Mouse (Mus musculus) limb, embryonic 14.5 days (tissue): ENCODE measurements around the gene Efcab9. TPM values are rescaled to one million over a fixed set of nuclear protein-coding genes. Genes with fewer than 3 reads are reported as not detected.
A peak's percentile ranks its signal among the peaks of the same experiment; 100 is the strongest.

ENCODE experiments used
- ATAC-seq: fragments of 200-750 bp; cut with Nextera tagmentation; 2 replicates; pipeline ENCODE4 v1.8.0; 2017; ENCODE audit warnings: low read depth, moderate number of reproducible peaks, moderate TSS enrichment; ENCODE audit not compliant: low FRiP score
- DNase-seq: peaks from one replicate; pipeline ENCODE4 v3.0.0-alpha.2; 2015; ENCODE audit warnings: low spot score
- H3K27ac ChIP-seq: fragments of 300-500 bp; sonication (generic); replicated peaks from 2 replicates; pipeline ENCODE4 v1.5.1; 2014; ENCODE audit warnings: low read depth, mild to moderate bottlenecking, low read length, moderate library complexity, mixed read lengths
- H3K27me3 ChIP-seq: fragments of 300-500 bp; sonication (generic); 2 replicates; pipeline ENCODE4 v1.6.1; 2014; ENCODE audit warnings: low read length, mixed read lengths; ENCODE audit not compliant: control insufficient read depth, insufficient read depth
- H3K36me3 ChIP-seq: fragments of 300-500 bp; sonication (generic); 2 replicates; pipeline ENCODE4 v1.6.1; 2014; ENCODE audit warnings: mild to moderate bottlenecking, low read length, moderate library complexity, mixed read lengths; ENCODE audit not compliant: control insufficient read depth, insufficient read depth
- H3K4me1 ChIP-seq: fragments of 300-500 bp; sonication (generic); 2 replicates; pipeline ENCODE4 v1.6.1; 2014; ENCODE audit warnings: antibody characterized with exemption, low read length, mixed read lengths; ENCODE audit not compliant: control insufficient read depth, insufficient read depth
- H3K4me2 ChIP-seq: fragments of 300-500 bp; sonication (generic); replicated peaks from 2 replicates; pipeline ENCODE4 v1.6.1; 2014; ENCODE audit warnings: low read depth, mild to moderate bottlenecking, low read length, moderate library complexity; ENCODE audit not compliant: severe bottlenecking
- H3K4me3 ChIP-seq: fragments of 300-500 bp; sonication (generic); replicated peaks from 2 replicates; pipeline ENCODE4 v1.5.1; 2014; ENCODE audit warnings: low read length
- H3K9ac ChIP-seq: fragments of 300-500 bp; sonication (generic); 2 replicates; pipeline ENCODE4 v1.6.1; 2014; ENCODE audit warnings: mild to moderate bottlenecking, low read depth, low read length, moderate library complexity; ENCODE audit not compliant: severe bottlenecking
- H3K9me3 ChIP-seq: fragments of 300-500 bp; sonication (generic); 2 replicates; pipeline ENCODE4 v1.6.1; 2016; ENCODE audit warnings: low read length; ENCODE audit not compliant: control insufficient read depth
- POLR2A ChIP-seq: fragments of 200-500 bp; IDR thresholded peaks from 2 replicates; pipeline ENCODE4 v1.8.0; 2012; ENCODE audit warnings: inconsistent platforms, mild to moderate bottlenecking, moderate library complexity, borderline replicate concordance; ENCODE audit not compliant: insufficient read depth, insufficient read length; ENCODE audit errors: extremely low read depth
- WGBS: fragments of 180-500 bp; shearing (Covaris S2); extraction: QIAGEN DNeasy Blood & Tissue Kit; methylation state at CpG from one replicate; pipeline ENCODE4 v1.1.7; 2014; 5-methylcytosine and 5-hydroxymethylcytosine counted together
- polyA plus RNA-seq, 2 experiments: library from polyadenylated mRNA; depleted of rRNA in 1 of 2; stranded (reverse) in 1 of 2; unstranded in 1 of 2; fragments of >200 nt; fragmentation: Nextera tagmentation in 1 of 2; extraction: Ambion mirVana in 1 of 2; gene quantifications; 2 replicates each; pipeline versions ENCODE4 v1.2.1 to v1.2.3; 2012 to 2014

Efcab9 gene
- polyA plus RNA-seq, 2 experiments = 0.11 TPM; not detected in 1

GRCm38 (mm10) chr11:32560015-32560770 lies 28.3 kb upstream of the Efcab9 start:
- no peak for DNase-seq
- no peaks in the 10 kb centered on the region for H3K36me3 ChIP-seq
- no peak overlapping the region for H3K27ac ChIP-seq
- H3K27me3 ChIP-seq = no peaks in the 10 kb centered on the region
- ATAC-seq = no peak
- WGBS = 85% methylated on average over 12 of the region's 12 CpGs
- no peak overlapping the region for H3K9ac ChIP-seq
- TF ChIP-seq POLR2A = no peak
- no peak overlapping the region for H3K4me3 ChIP-seq
- no peaks in the 10 kb centered on the region for H3K9me3 ChIP-seq
- no peak overlapping the region for H3K4me2 ChIP-seq
- peaks cover 18% of the 10 kb centered on the region for H3K4me1 ChIP-seq

- Histone ChIP-seq H3K9me3 (no peaks in the 10 kb centered on the region), H3K4me1 (peaks cover 13% of the 10 kb centered on the region), H3K4me2 (no peak overlapping the region), H3K27ac (no peak overlapping the region), H3K36me3 (no peaks in the 10 kb centered on the region), H3K4me3 (no peak overlapping the region), H3K9ac (no peak overlapping the region), H3K27me3 (no peaks in the 10 kb centered on the region)
- DNase-seq (peak; percentile 23), ATAC-seq (peak; percentile 55; the same call in 1 of the 2 replicates)
- no peak for TF ChIP-seq POLR2A
- 17% methylated on average over 8 of the region's 8 CpGs for WGBS
Measured at GRCm38 (mm10) chr11:32558677-32559076, 26.8 kb upstream of the Efcab9 start.

- H3K9me3 ChIP-seq = no peaks in the 10 kb centered on the region
- TF ChIP-seq POLR2A = no peak
- no peaks in the 10 kb centered on the region for H3K27me3 ChIP-seq
- 89% methylated on average over 4 of the region's 4 CpGs for WGBS
- H3K9ac ChIP-seq = no peak overlapping the region
- ATAC-seq (no peak), DNase-seq (no peak)
- H3K4me2 ChIP-seq = no peak overlapping the region
- H3K36me3 ChIP-seq = no peaks in the 10 kb centered on the region
- H3K4me1 ChIP-seq = peaks cover 15% of the 10 kb centered on the region
- H3K27ac ChIP-seq = no peak overlapping the region
- no peak overlapping the region for H3K4me3 ChIP-seq
Measured at GRCm38 (mm10) chr11:32558026-32558425, 26.1 kb upstream of the Efcab9 start.

GRCm38 (mm10) chr11:32556333-32556990 lies 24.6 kb upstream of the Efcab9 start:
- no peak for TF ChIP-seq POLR2A
- peaks cover 28% of the 10 kb centered on the region for H3K4me1 ChIP-seq
- no peaks in the 10 kb centered on the region for H3K36me3 ChIP-seq
- H3K9ac ChIP-seq = no peak overlapping the region
- no peak for DNase-seq
- H3K4me3 ChIP-seq = no peak overlapping the region
- WGBS = 83% methylated on average over 10 of the region's 10 CpGs
- no peaks in the 10 kb centered on the region for H3K9me3 ChIP-seq
- no peak for ATAC-seq
- H3K27ac ChIP-seq = no peak overlapping the region
- H3K4me2 ChIP-seq = no peak overlapping the region
- no peaks in the 10 kb centered on the region for H3K27me3 ChIP-seq

GRCm38 (mm10) chr11:32555103-32555689 lies 23.3 kb upstream of the Efcab9 start:
- peaks cover 28% of the 10 kb centered on the region for H3K4me1 ChIP-seq
- no peak overlapping the region for H3K9ac ChIP-seq
- H3K27ac ChIP-seq = no peak overlapping the region
- ATAC-seq = no peak
- H3K9me3 ChIP-seq = no peaks in the 10 kb centered on the region
- WGBS = 86% methylated on average over 12 of the region's 12 CpGs
- no peaks in the 10 kb centered on the region for H3K27me3 ChIP-seq
- H3K4me2 ChIP-seq = no peak overlapping the region
- no peak for DNase-seq
- H3K4me3 ChIP-seq = no peak overlapping the region
- TF ChIP-seq POLR2A = no peak
- no peaks in the 10 kb centered on the region for H3K36me3 ChIP-seq
